Mouse (Mus musculus): ENCODE data around the gene Map7. TPM values are rescaled to one million over a fixed set of nuclear protein-coding genes. Genes with fewer than 3 reads are reported as not detected.

Map7 gene
- polyA plus RNA-seq, 1 experiment from 2014 or later: 4.8 TPM

GRCm38 (mm10) chr10:20136505-20136904 lies 11.8 kb upstream of the Map7 start:
- no peak overlapping the region for H3K4me3 ChIP-seq (ENCODE audit: low read depth, low read length)

GRCm38 (mm10) chr10:20141376-20141775 lies 6.9 kb upstream of the Map7 start:
- Histone ChIP-seq H3K9ac (replicated peaks; ENCODE audit: low read length) (no peak overlapping the region), H3K27me3 (ENCODE audit: control insufficient read depth, insufficient read depth, low read length) (no peaks in the 10 kb centered on the region), H3K27ac (replicated peaks; ENCODE audit: low read depth, low read length) (no peak overlapping the region), H3K4me3 (ENCODE audit: low read depth, low read length) (no peak overlapping the region), H3K9me3 (replicated peaks; ENCODE audit: control insufficient read depth, low read length) (no peaks in the 10 kb centered on the region), H3K36me3 (replicated peaks; ENCODE audit: control insufficient read depth, insufficient read depth, low read depth, low read length) (no peaks in the 10 kb centered on the region), H3K4me2 (ENCODE audit: low read depth, low read length) (no peak overlapping the region), H3K4me1 (ENCODE audit: control insufficient read depth, insufficient read depth, low read length) (no peaks in the 10 kb centered on the region)
- DNase-seq (ENCODE audit: low spot score): no peak
- 69% methylated on average over 17 of the region's 17 CpGs for WGBS
- no peak for ATAC-seq (replicated peaks; ENCODE audit: insufficient number of reproducible peaks, low FRiP score, low TSS enrichment, low read depth)

More at GRCm38 (mm10) chr10:20136505-20136904, 11.8 kb upstream of the Map7 start:
- no peaks in the 10 kb centered on the region for H3K27me3 ChIP-seq (ENCODE audit: control insufficient read depth, insufficient read depth, low read length)
- no peak for ATAC-seq (replicated peaks; ENCODE audit: insufficient number of reproducible peaks, low FRiP score, low TSS enrichment, low read depth)
- no peak for DNase-seq (ENCODE audit: low spot score)
- no peaks in the 10 kb centered on the region for H3K4me1 ChIP-seq (ENCODE audit: control insufficient read depth, insufficient read depth, low read length)
- H3K36me3 ChIP-seq (replicated peaks; ENCODE audit: control insufficient read depth, insufficient read depth, low read depth, low read length): no peaks in the 10 kb centered on the region
- no peak overlapping the region for H3K27ac ChIP-seq (replicated peaks; ENCODE audit: low read depth, low read length)
- H3K9me3 ChIP-seq (replicated peaks; ENCODE audit: control insufficient read depth, low read length): no peaks in the 10 kb centered on the region
- whole genome bisulfite sequencing: 91% methylated on average over 1 of the region's 1 CpGs
- H3K4me2 ChIP-seq (ENCODE audit: low read depth, low read length): no peak overlapping the region
- no peak overlapping the region for H3K9ac ChIP-seq (replicated peaks; ENCODE audit: low read length)

- peak; percentile 68 for ATAC-seq (replicated peaks; ENCODE audit: insufficient number of reproducible peaks, low FRiP score, low TSS enrichment, low read depth)
- peak overlapping the region; percentile 95 for H3K4me2 ChIP-seq (ENCODE audit: low read depth, low read length)
- WGBS: under 1% methylated on average over 52 of the region's 58 CpGs
- peak; percentile 57 for DNase-seq (ENCODE audit: low spot score)
- no peaks in the 10 kb centered on the region for H3K9me3 ChIP-seq (replicated peaks; ENCODE audit: control insufficient read depth, low read length)
- H3K4me1 ChIP-seq (ENCODE audit: control insufficient read depth, insufficient read depth, low read length): no peaks in the 10 kb centered on the region
- peak overlapping the region; percentile 37 for H3K9ac ChIP-seq (replicated peaks; ENCODE audit: low read length)
- H3K4me3 ChIP-seq (ENCODE audit: low read depth, low read length): peak overlapping the region; percentile 74
- peak overlapping the region; percentile 32; the same call in 1 of the 2 replicates for H3K27ac ChIP-seq (replicated peaks; ENCODE audit: low read depth, low read length)
- H3K27me3 ChIP-seq (ENCODE audit: control insufficient read depth, insufficient read depth, low read length): peaks cover 18% of the 10 kb centered on the region
- H3K36me3 ChIP-seq (replicated peaks; ENCODE audit: control insufficient read depth, insufficient read depth, low read depth, low read length): no peaks in the 10 kb centered on the region
These were observed 476 bp downstream of the Map7 start for GRCm38 (mm10) chr10:20148773-20149120.

GRCm38 (mm10) chr10:20149121-20149834 lies 1.0 kb downstream of the Map7 start:
- WGBS: under 1% methylated on average over 56 of the region's 74 CpGs
- peak; percentile 45 for ATAC-seq (replicated peaks; ENCODE audit: insufficient number of reproducible peaks, low FRiP score, low TSS enrichment, low read depth)
- Histone ChIP-seq H3K27me3 (ENCODE audit: control insufficient read depth, insufficient read depth, low read length) (peaks cover 18% of the 10 kb centered on the region), H3K27ac (replicated peaks; ENCODE audit: low read depth, low read length) (peak overlapping the region; percentile 32; the same call in 1 of the 2 replicates), H3K4me2 (ENCODE audit: low read depth, low read length) (peak overlapping the region; percentile 95), H3K9me3 (replicated peaks; ENCODE audit: control insufficient read depth, low read length) (no peaks in the 10 kb centered on the region), H3K36me3 (replicated peaks; ENCODE audit: control insufficient read depth, insufficient read depth, low read depth, low read length) (no peaks in the 10 kb centered on the region), H3K9ac (replicated peaks; ENCODE audit: low read length) (peak overlapping the region; percentile 37), H3K4me1 (ENCODE audit: control insufficient read depth, insufficient read depth, low read length) (no peaks in the 10 kb centered on the region), H3K4me3 (ENCODE audit: low read depth, low read length) (peak overlapping the region; percentile 74)
- DNase-seq (ENCODE audit: low spot score): peak; percentile 46

GRCm38 (mm10) chr10:20149835-20150355 lies 1.6 kb downstream of the Map7 start:
- ATAC-seq (replicated peaks; ENCODE audit: insufficient number of reproducible peaks, low FRiP score, low TSS enrichment, low read depth): no peak
- peak overlapping the region; percentile 95 for H3K4me2 ChIP-seq (ENCODE audit: low read depth, low read length)
- H3K9me3 ChIP-seq (replicated peaks; ENCODE audit: control insufficient read depth, low read length): no peaks in the 10 kb centered on the region
- peaks cover 18% of the 10 kb centered on the region for H3K27me3 ChIP-seq (ENCODE audit: control insufficient read depth, insufficient read depth, low read length)
- no peaks in the 10 kb centered on the region for H3K36me3 ChIP-seq (replicated peaks; ENCODE audit: control insufficient read depth, insufficient read depth, low read depth, low read length)
- peak overlapping the region; percentile 74 for H3K4me3 ChIP-seq (ENCODE audit: low read depth, low read length)
- H3K4me1 ChIP-seq (ENCODE audit: control insufficient read depth, insufficient read depth, low read length): no peaks in the 10 kb centered on the region
- no peak overlapping the region for H3K27ac ChIP-seq (replicated peaks; ENCODE audit: low read depth, low read length)
- WGBS: 5% methylated on average over 13 of the region's 13 CpGs
- DNase-seq (ENCODE audit: low spot score): peak; percentile 13
- H3K9ac ChIP-seq (replicated peaks; ENCODE audit: low read length): no peak overlapping the region

GRCm38 (mm10) chr10:20152131-20152530 lies 3.9 kb downstream of the Map7 start:
- Histone ChIP-seq H3K4me1 (ENCODE audit: control insufficient read depth, insufficient read depth, low read length) (no peaks in the 10 kb centered on the region), H3K4me3 (ENCODE audit: low read depth, low read length) (no peak overlapping the region), H3K9me3 (replicated peaks; ENCODE audit: control insufficient read depth, low read length) (no peaks in the 10 kb centered on the region), H3K27ac (replicated peaks; ENCODE audit: low read depth, low read length) (no peak overlapping the region), H3K27me3 (ENCODE audit: control insufficient read depth, insufficient read depth, low read length) (peaks cover 18% of the 10 kb centered on the region), H3K36me3 (replicated peaks; ENCODE audit: control insufficient read depth, insufficient read depth, low read depth, low read length) (no peaks in the 10 kb centered on the region), H3K4me2 (ENCODE audit: low read depth, low read length) (no peak overlapping the region), H3K9ac (replicated peaks; ENCODE audit: low read length) (no peak overlapping the region)
- DNase-seq (ENCODE audit: low spot score): no peak
- ATAC-seq (replicated peaks; ENCODE audit: insufficient number of reproducible peaks, low FRiP score, low TSS enrichment, low read depth): no peak
- WGBS: 85% methylated on average over 1 of the region's 1 CpGs

GRCm38 (mm10) chr10:20153507-20153906 lies 5.2 kb downstream of the Map7 start:
- Histone ChIP-seq H3K9me3 (replicated peaks; ENCODE audit: control insufficient read depth, low read length) (no peaks in the 10 kb centered on the region), H3K36me3 (replicated peaks; ENCODE audit: control insufficient read depth, insufficient read depth, low read depth, low read length) (no peaks in the 10 kb centered on the region), H3K4me3 (ENCODE audit: low read depth, low read length) (no peak overlapping the region), H3K4me2 (ENCODE audit: low read depth, low read length) (no peak overlapping the region), H3K27me3 (ENCODE audit: control insufficient read depth, insufficient read depth, low read length) (peaks cover 10% of the 10 kb centered on the region), H3K9ac (replicated peaks; ENCODE audit: low read length) (no peak overlapping the region), H3K27ac (replicated peaks; ENCODE audit: low read depth, low read length) (no peak overlapping the region), H3K4me1 (ENCODE audit: control insufficient read depth, insufficient read depth, low read length) (no peaks in the 10 kb centered on the region)
- WGBS: 69% methylated on average over 2 of the region's 2 CpGs
- DNase-seq (ENCODE audit: low spot score) (no peak), ATAC-seq (replicated peaks; ENCODE audit: insufficient number of reproducible peaks, low FRiP score, low TSS enrichment, low read depth) (no peak)

- H3K9ac ChIP-seq (replicated peaks; ENCODE audit: low read length): no peak overlapping the region
- no peaks in the 10 kb centered on the region for H3K4me1 ChIP-seq (ENCODE audit: control insufficient read depth, insufficient read depth, low read length)
- WGBS: 79% methylated on average over 7 of the region's 7 CpGs
- no peak overlapping the region for H3K4me3 ChIP-seq (ENCODE audit: low read depth, low read length)
- H3K9me3 ChIP-seq (replicated peaks; ENCODE audit: control insufficient read depth, low read length): no peaks in the 10 kb centered on the region
- H3K27me3 ChIP-seq (ENCODE audit: control insufficient read depth, insufficient read depth, low read length): no peaks in the 10 kb centered on the region; the same call in 1 of the 2 replicates
- no peak overlapping the region for H3K27ac ChIP-seq (replicated peaks; ENCODE audit: low read depth, low read length)
- no peak overlapping the region for H3K4me2 ChIP-seq (ENCODE audit: low read depth, low read length)
- ATAC-seq (replicated peaks; ENCODE audit: insufficient number of reproducible peaks, low FRiP score, low TSS enrichment, low read depth) (no peak), DNase-seq (ENCODE audit: low spot score) (no peak)
- H3K36me3 ChIP-seq (replicated peaks; ENCODE audit: control insufficient read depth, insufficient read depth, low read depth, low read length): no peaks in the 10 kb centered on the region
These were observed 7.1 kb downstream of the Map7 start for GRCm38 (mm10) chr10:20155401-20155800.
